Mouse (Mus musculus): ENCODE data around the gene Fam205a3.
"Not testable (repeated sequence)": the region's sequence is repeated elsewhere in the genome, so short reads cannot be mapped to it uniquely, and the experiment has no call there.

Gene Fam205a3

DNA sequence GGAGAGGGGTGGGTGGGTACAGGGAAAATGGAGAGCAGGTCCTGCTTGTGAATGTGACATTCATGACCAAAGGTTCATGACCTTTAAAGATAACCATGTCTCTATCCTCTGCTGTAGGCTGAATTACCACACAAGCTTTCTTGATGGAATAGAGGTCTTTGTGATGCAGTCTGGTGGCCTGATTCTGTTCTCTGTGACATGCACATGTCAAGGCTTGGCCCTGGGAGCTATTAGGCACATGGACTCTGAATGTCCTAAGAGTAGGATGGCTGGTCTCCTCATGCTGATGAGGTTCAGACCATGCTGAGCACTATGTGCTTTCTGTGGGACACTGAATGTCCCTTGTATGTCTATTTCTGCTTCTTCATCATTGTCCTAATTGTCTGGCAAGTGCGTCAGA, at the start of gene Fam205a3:
Gene Fam205a3, plus strand, starts transcription at position 301 of the 400 bp plus-strand sequence.
- in situ Hi-C loops (cut with MboI; ENCODE audit: low sequenced_read_pairs) = not testable (repeated sequence)

DNA sequence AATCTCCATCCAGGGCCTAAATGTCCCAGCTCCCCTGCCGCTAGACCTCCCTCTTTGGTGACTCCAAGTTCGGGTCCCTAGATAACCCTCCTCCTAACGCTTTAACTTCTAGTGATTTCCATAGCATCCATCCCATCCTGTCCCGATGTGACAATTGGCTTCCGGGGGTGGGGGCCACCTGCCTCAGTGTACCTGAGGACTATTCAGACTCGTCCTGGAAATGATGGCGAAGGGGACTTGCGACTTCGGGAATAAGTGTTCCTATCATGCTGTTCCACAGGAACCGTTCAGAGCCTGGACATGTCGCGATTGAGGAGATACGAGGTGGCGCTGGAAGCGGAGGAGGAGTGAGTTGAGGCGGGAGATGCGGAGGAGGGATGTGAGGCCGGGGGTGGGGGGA, 24.2 kb upstream of the Fam205a3 start, which contains the start of gene Gm21953:
Gene Gm21953, plus strand, starts transcription at position 301 of the 400 bp plus-strand sequence.
- in situ Hi-C loops (cut with MboI; ENCODE audit: low sequenced_read_pairs) = not testable (repeated sequence)

Data from CH12F3 (cell line).